Mouse (Mus musculus) MEL (cell line): Measurements from ENCODE around the gene Atg9b. TPM values are rescaled to one million over a fixed set of nuclear protein-coding genes. Genes with fewer than 3 reads are reported as not detected.

Experiments used
- DNase-seq: peaks from one replicate; pipeline ENCODE4 v3.0.0; 2011; ENCODE audit warnings: low read depth, low spot score
- H3K27ac ChIP-seq: 2 replicates; pipeline ENCODE4 v1.5.1; 2012; ENCODE audit warnings: low read depth, mild to moderate bottlenecking, control low read depth, low read length, moderate library complexity; ENCODE audit not compliant: control insufficient read depth
- H3K27me3 ChIP-seq, 2 experiments: fragments of 150-350 bp in 1 of 2; sonication (generic) in 1 of 2; 2 replicates each; pipeline ENCODE4 v1.6.1; 2012; ENCODE audit warnings: low read length in 2 of 2, mild to moderate bottlenecking in 2 of 2, improper control_type of control experiment in 1 of 2, moderate library complexity in 1 of 2; ENCODE audit not compliant: insufficient read depth in 2 of 2, control insufficient read depth in 1 of 2
- H3K36me3 ChIP-seq, 2 experiments: 2 replicates each; pipeline ENCODE4 v1.6.1; 2012 to 2014; ENCODE audit warnings: low read length in 2 of 2, improper control_type of control experiment in 1 of 2, inconsistent platforms in 1 of 2, mild to moderate bottlenecking in 1 of 2; ENCODE audit not compliant: insufficient read depth in 2 of 2, control insufficient read depth in 1 of 2
- H3K4me1 ChIP-seq, 2 experiments: fragments of 150-350 bp in 1 of 2; sonication (generic) in 1 of 2; 2 replicates each; pipeline ENCODE4 v1.6.1; 2012; ENCODE audit warnings: low read length in 2 of 2, improper control_type of control experiment in 1 of 2, mild to moderate bottlenecking in 1 of 2; ENCODE audit not compliant: insufficient read depth in 2 of 2, control insufficient read depth in 1 of 2
- H3K4me3 ChIP-seq, 2 experiments: fragments of 150-350 bp in 1 of 2; sonication (generic) in 1 of 2; 2 replicates each; pipeline ENCODE4 v1.5.1; 2012; ENCODE audit warnings: low read depth in 2 of 2, low read length in 2 of 2, mild to moderate bottlenecking in 2 of 2, moderate library complexity in 2 of 2, control low read depth in 1 of 2, improper control_type of control experiment in 1 of 2; ENCODE audit not compliant: control insufficient read depth in 1 of 2, insufficient read depth in 1 of 2
- H3K79me2 ChIP-seq: 2 replicates; pipeline ENCODE4 v1.6.1; 2012; ENCODE audit warnings: mild to moderate bottlenecking, low read length, moderate library complexity; ENCODE audit not compliant: control insufficient read depth, poor library complexity, insufficient read depth
- H3K9ac ChIP-seq: 2 replicates; pipeline ENCODE4 v1.6.1; 2012; ENCODE audit warnings: low read depth, mild to moderate bottlenecking, control low read depth, low read length, moderate library complexity; ENCODE audit not compliant: control insufficient read depth, poor library complexity, severe bottlenecking
- H3K9me3 ChIP-seq: fragments of 150-350 bp; sonication (generic); replicated peaks from 2 replicates; pipeline ENCODE4 v1.6.1; 2012; ENCODE audit warnings: mild to moderate bottlenecking, low read length, improper control_type of control experiment, moderate library complexity; ENCODE audit not compliant: insufficient read depth
- CHD1 ChIP-seq: IDR thresholded peaks from 2 replicates; pipeline ENCODE4 v1.6.1; 2012; ENCODE audit warnings: low read depth, mild to moderate bottlenecking, inconsistent platforms, low read length, improper control_type of control experiment
- CHD2 ChIP-seq: IDR thresholded peaks from 2 replicates; pipeline ENCODE4 v1.6.1; 2011; ENCODE audit warnings: low read length, improper control_type of control experiment
- EP300 ChIP-seq, 2 experiments: IDR thresholded peaks; 2 replicates each; pipeline ENCODE4 v1.6.1; 2011; ENCODE audit warnings: improper control_type of control experiment in 2 of 2, low read length in 2 of 2, low read depth in 1 of 2, mild to moderate bottlenecking in 1 of 2
- ETS1 ChIP-seq: IDR thresholded peaks from 2 replicates; pipeline ENCODE4 v1.6.1; 2012; ENCODE audit warnings: low read depth, mild to moderate bottlenecking, inconsistent platforms, low read length, improper control_type of control experiment, moderate library complexity
- HCFC1 ChIP-seq: IDR thresholded peaks from 2 replicates; pipeline ENCODE4 v1.6.1; 2012; ENCODE audit warnings: low read depth, mild to moderate bottlenecking, inconsistent platforms, low read length, improper control_type of control experiment, moderate library complexity
- JUND ChIP-seq: IDR thresholded peaks from 2 replicates; pipeline ENCODE4 v1.6.1; 2011; ENCODE audit warnings: low read depth, mild to moderate bottlenecking, improper control_type of control experiment, low read length
- MAFK ChIP-seq: IDR thresholded peaks from 2 replicates; pipeline ENCODE4 v1.6.1; 2011; ENCODE audit warnings: low read depth, mild to moderate bottlenecking, low read length, improper control_type of control experiment, borderline replicate concordance
- MAX ChIP-seq: IDR thresholded peaks from 2 replicates; pipeline ENCODE4 v1.6.1; 2011; ENCODE audit warnings: low read length, improper control_type of control experiment
- MEF2A ChIP-seq: IDR thresholded peaks from 2 replicates; pipeline ENCODE4 v1.6.1; 2014; ENCODE audit warnings: low read depth, mild to moderate bottlenecking, inconsistent platforms, low read length, improper control_type of control experiment; ENCODE audit not compliant: poor library complexity, insufficient replicate concordance, severe bottlenecking; ENCODE audit errors: extremely low read depth
- NELFE ChIP-seq: IDR thresholded peaks from 2 replicates; pipeline ENCODE4 v1.6.1; 2011; ENCODE audit warnings: low read depth, low read length, improper control_type of control experiment
- NRF1 ChIP-seq: IDR thresholded peaks from 2 replicates; pipeline ENCODE4 v1.6.1; 2014; ENCODE audit warnings: low read depth, mild to moderate bottlenecking, inconsistent platforms, low read length, improper control_type of control experiment, moderate library complexity; ENCODE audit not compliant: poor library complexity, insufficient read depth, severe bottlenecking
- POLR2A ChIP-seq, 2 experiments: IDR thresholded peaks; 2 replicates each; pipeline ENCODE4 v1.6.1; 2011 to 2012; ENCODE audit warnings: low read length in 2 of 2, mild to moderate bottlenecking in 2 of 2, control low read depth in 1 of 2, improper control_type of control experiment in 1 of 2, low read depth in 1 of 2, moderate library complexity in 1 of 2; ENCODE audit not compliant: control insufficient read depth in 1 of 2, insufficient read depth in 1 of 2, poor library complexity in 1 of 2
- RAD21 ChIP-seq: IDR thresholded peaks from 2 replicates; pipeline ENCODE4 v1.6.1; 2011; ENCODE audit warnings: mild to moderate bottlenecking, low read depth, low read length, improper control_type of control experiment
- RCOR1 ChIP-seq: IDR thresholded peaks from 2 replicates; pipeline ENCODE4 v1.6.1; 2012; ENCODE audit warnings: low read depth, mild to moderate bottlenecking, inconsistent platforms, low read length, improper control_type of control experiment
- TAL1 ChIP-seq: IDR thresholded peaks from 2 replicates; pipeline ENCODE4 v1.6.1; 2012; ENCODE audit warnings: mild to moderate bottlenecking, inconsistent platforms, low read length, moderate library complexity, mixed read lengths
- TBP ChIP-seq: IDR thresholded peaks from 2 replicates; pipeline ENCODE4 v1.8.0; 2011; ENCODE audit warnings: low read depth, low read length, improper control_type of control experiment
- TCF12 ChIP-seq: IDR thresholded peaks from 2 replicates; pipeline ENCODE4 v1.6.1; 2014; ENCODE audit warnings: low read depth, mild to moderate bottlenecking, inconsistent platforms, low read length, improper control_type of control experiment, moderate library complexity
- UBTF ChIP-seq: IDR thresholded peaks from 2 replicates; pipeline ENCODE4 v1.6.1; 2012; ENCODE audit warnings: low read depth, mild to moderate bottlenecking, inconsistent platforms, low read length, improper control_type of control experiment, moderate library complexity, borderline replicate concordance; ENCODE audit not compliant: insufficient read depth
- ZC3H11A ChIP-seq: IDR thresholded peaks from 2 replicates; pipeline ENCODE4 v1.6.1; 2012; ENCODE audit warnings: low read depth, mild to moderate bottlenecking, inconsistent platforms, low read length, improper control_type of control experiment
- ZMIZ1 ChIP-seq: IDR thresholded peaks from 2 replicates; pipeline ENCODE4 v1.6.1; 2012; ENCODE audit warnings: low read depth, mild to moderate bottlenecking, inconsistent platforms, low read length, improper control_type of control experiment, moderate library complexity
- polyA plus RNA-seq, 2 experiments: library from polyadenylated mRNA; stranded (reverse) in 1 of 2; unstranded in 1 of 2; fragments of >175 nt in 1 of 2; fragments of >200 nt in 1 of 2; gene quantifications; 2 replicates each; pipeline versions ENCODE4 v1.2.1 to v1.2.4; 2012; ENCODE audit warnings: low replicate concordance in 2 of 2, low read depth in 1 of 2; ENCODE audit not compliant: insufficient read length in 2 of 2, insufficient read depth in 1 of 2, missing spikeins in 1 of 2
- total RNA-seq: library from RNA; depleted of rRNA; stranded (reverse); fragments of 300-350 nt; gene quantifications from 2 replicates; pipeline ENCODE4 v1.2.3, GENCODE M21; 2012

Gene Atg9b
- total and polyA plus RNA-seq, 3 experiments, result 41.2 to 41.5 TPM; not detected in 1

- Histone ChIP-seq H3K36me3 (peaks cover 0 to 4% of the 10 kb centered on the region in 2 experiments; a peak in 2 of 4 replicates), H3K4me3 (no peak within 1 kb of the TSS), H3K9me3 (no peaks in the 10 kb centered on the region), H3K79me2 (no peaks in the 10 kb centered on the region), H3K9ac (no peak within 1 kb of the TSS), H3K27me3 (no peaks in the 10 kb centered on the region), H3K4me1 (peaks cover 2 to 13% of the 10 kb centered on the region in 2 experiments; a peak in 3 of 4 replicates), H3K27ac (no peak within 1 kb of the TSS)
- DNase-seq, result no peak
- no peak for TF ChIP-seq ZMIZ1
- TF ChIP-seq NRF1, result no peak
- no peak for TF ChIP-seq TBP
- TF ChIP-seq TAL1, result no peak
- no peak for TF ChIP-seq ETS1
- no peak for TF ChIP-seq CHD1
- no peak for TF ChIP-seq NELFE
- TF ChIP-seq ZC3H11A, result no peak
- TF ChIP-seq JUND, result no peak
- no peak for TF ChIP-seq POLR2A (IDR thresholded peaks at IDR 0.05; ENCODE audit: control insufficient read depth in 1 of 2, insufficient read depth in 1 of 2, low read depth in 1 of 2, low read length in 2 of 2, poor library complexity in 1 of 2)
- TF ChIP-seq MAX, result no peak
- TF ChIP-seq EP300 (IDR thresholded peaks at IDR 0.05; ENCODE audit: low read depth in 1 of 2, low read length in 2 of 2), result no peak
- no peak for TF ChIP-seq RCOR1
- TF ChIP-seq RAD21, result no peak
Measured at GRCm38 (mm10) chr5:24364508-24364907, 27.4 kb downstream of the Atg9b start, which contains the start of gene Nos3. Gene Nos3, plus strand, starts transcription at chr5:24364810.

- Histone ChIP-seq H3K4me3 (no peak overlapping the region), H3K79me2 (no peaks in the 10 kb centered on the region), H3K9me3 (no peaks in the 10 kb centered on the region), H3K27me3 (no peaks in the 10 kb centered on the region; a peak in 1 of 4 replicates), H3K27ac (no peak overlapping the region)
- DNase-seq, result no peak
- TF ChIP-seq UBTF (no peak), CHD2 (no peak), MEF2A (no peak), HCFC1 (no peak), TCF12 (no peak), MAX (no peak), EP300 (IDR thresholded peaks at IDR 0.05; ENCODE audit: low read depth in 1 of 2, low read length in 2 of 2) (no peak), TAL1 (no peak), MAFK (no peak)
- TF ChIP-seq, all 39 proteins: peak for 0
- H3K36me3 ChIP-seq, result peaks cover 0 to 4% of the 10 kb centered on the region in 2 experiments; a peak in 2 of 4 replicates
- peaks cover 2 to 13% of the 10 kb centered on the region in 2 experiments; a peak in 3 of 4 replicates for H3K4me1 ChIP-seq
- H3K9ac ChIP-seq, result no peak overlapping the region
Measured at GRCm38 (mm10) chr5:24364061-24364460, 27.9 kb downstream of the Atg9b start.
